Mouse (Mus musculus) central nervous system, embryonic 18 days (tissue): ENCODE results near the gene Lmo2. TPM values are rescaled to one million over a fixed set of nuclear protein-coding genes. Genes with fewer than 3 reads are reported as not detected.

Source experiments
- polyA plus RNA-seq: library from polyadenylated mRNA; depleted of rRNA; stranded (reverse); fragments of >200 nt; gene quantifications from 2 replicates; pipeline ENCODE4 v1.2.3, GENCODE M21; 2012; rRNA removed

Gene Lmo2
- polyA plus RNA-seq, result 28.2 and 29.6 TPM in 2 replicates

GRCm38 (mm10) chr2:103957649-103958546 is at the start of gene Lmo2:
Lmo2 (plus strand) TSS chr2:103957986.

GRCm38 (mm10) chr2:104027458-104028138 is 69.8 kb downstream of the Lmo2 start, which contains the start of gene Fbxo3:
Fbxo3 (plus strand) TSS chr2:104027721.

DNA sequence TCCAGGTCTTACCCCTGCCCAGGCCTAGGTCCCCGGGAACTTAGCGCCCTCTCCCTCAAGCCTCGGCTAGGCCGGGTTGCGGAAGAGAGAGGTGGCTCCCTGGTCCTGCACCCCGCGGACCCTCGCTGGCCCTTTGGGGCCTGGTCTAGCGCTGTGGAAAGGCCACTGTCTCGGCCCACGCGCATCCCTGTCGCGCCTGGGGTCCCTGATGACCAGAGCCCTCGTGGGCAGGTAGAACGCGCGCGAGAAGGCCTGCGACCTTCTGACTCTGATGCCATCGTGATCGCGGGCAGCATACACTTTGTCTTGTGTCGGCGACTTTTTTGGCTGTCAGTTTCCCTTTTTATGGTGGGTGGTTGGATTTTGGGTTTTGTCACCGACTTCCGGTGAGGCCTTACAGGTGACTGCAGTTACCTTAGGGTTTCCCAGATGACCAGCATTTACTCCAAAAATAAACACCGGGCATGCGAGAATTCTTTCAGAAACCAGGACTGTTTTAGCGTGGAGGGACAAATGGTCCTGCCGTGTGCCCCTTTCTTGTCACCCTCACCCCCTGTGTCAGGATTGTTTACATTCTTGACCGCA is 70.4 kb downstream of the Lmo2 start, which contains the start of gene 4931422A03Rik:
TSS of gene 4931422A03Rik (minus strand) at position 223 of the 585 bp plus-strand sequence.

Other genes starting within 250 kb of the Lmo2 start
- 49.2 and 60.5 TPM in 2 replicates for gene Nat10, start 196.7 kb upstream of the Lmo2 start, polyA plus RNA-seq
- 300 and 301 TPM in 2 replicates for gene Caprin1, start 160.3 kb upstream of the Lmo2 start, polyA plus RNA-seq
- 45.6 and 48.8 TPM in 2 replicates for gene Fbxo3, start 69.7 kb downstream of the Lmo2 start, polyA plus RNA-seq
- gene 4931422A03Rik, start 70.4 kb downstream of the Lmo2 start, polyA plus RNA-seq, result 0.08 TPM in 1 of 2 replicates, not detected in the other
- 0.05 TPM in 1 of 2 replicates, not detected in the other for gene Gm10912, start 107.8 kb downstream of the Lmo2 start, polyA plus RNA-seq
- not detected in 2 replicates for gene Gm10799, start 110.6 kb downstream of the Lmo2 start, polyA plus RNA-seq
- 2.0 and 2.5 TPM in 2 replicates for gene Cd59b, start 111.9 kb downstream of the Lmo2 start, polyA plus RNA-seq
- 7.6 and 8.4 TPM in 2 replicates for gene Cd59a, start 137.8 kb downstream of the Lmo2 start, polyA plus RNA-seq
- not detected in 2 replicates for gene A930018P22Rik, start 164.8 kb downstream of the Lmo2 start, polyA plus RNA-seq